Mouse (Mus musculus) lung, adult 2 months (tissue): ENCODE data around the gene Pfdn2. TPM values are rescaled to one million over a fixed set of nuclear protein-coding genes. Genes with fewer than 3 reads are reported as not detected.
"Not testable (repeated sequence)": the region's sequence is repeated elsewhere in the genome, so short reads cannot be mapped to it uniquely, and the experiment has no call there.

ENCODE experiments used
- DNase-seq: peaks from one replicate; pipeline ENCODE4 v3.0.0; 2022
- H3K4me1 ChIP-seq: fragments of 200-500 bp; 2 replicates; pipeline ENCODE4 v1.6.1; 2011; ENCODE audit warnings: low read length; ENCODE audit not compliant: control insufficient read depth, insufficient read depth
- H3K4me3 ChIP-seq: fragments of 200-500 bp; replicated peaks from 2 replicates; pipeline ENCODE3; 2011; ENCODE audit warnings: low read depth, mild to moderate bottlenecking, control low read depth, low read length; ENCODE audit errors: extremely low read depth
- CTCF ChIP-seq: fragments of 200-500 bp; IDR thresholded peaks from 2 replicates; pipeline ENCODE4 v1.5.1; 2011; ENCODE audit warnings: mild to moderate bottlenecking, low read length, control low read depth; ENCODE audit not compliant: insufficient read depth
- POLR2A ChIP-seq: fragments of 200-500 bp; IDR thresholded peaks from 2 replicates; pipeline ENCODE4 v1.6.1; 2011; ENCODE audit warnings: low read depth, mild to moderate bottlenecking, control low read depth, low read length, borderline replicate concordance; ENCODE audit errors: extremely low read depth
- WGBS: fragments of 180-500 bp; shearing (Covaris S2); methylation state at CpG from one replicate; pipeline ENCODE4 v1.1.7; 2018; 5-methylcytosine and 5-hydroxymethylcytosine counted together
- polyA plus RNA-seq: library from polyadenylated mRNA; depleted of rRNA; stranded (reverse); fragments of >200 nt; gene quantifications from 2 replicates; pipeline ENCODE4 v1.2.3, GENCODE M21; 2012; rRNA removed

Pfdn2 gene
- 9.0 and 20.0 TPM in 2 replicates for polyA plus RNA-seq

- TF ChIP-seq CTCF (no peak), POLR2A (peak; percentile 91)
- WGBS = under 1% methylated on average over 53 of the region's 53 CpGs
- H3K4me3 ChIP-seq = peak within 1 kb of the TSS; percentile 97
- peak; percentile 89 for DNase-seq
- peaks cover 6% of the 10 kb centered on the region; the same call in 1 of the 2 replicates for H3K4me1 ChIP-seq
These were observed at the start of gene Pfdn2, which contains the start of gene Nit1 for GRCm38 (mm10) chr1:171345225-171346094. TSS of gene Pfdn2 (plus strand) at chr1:171345670. TSS of gene Nit1 (minus strand) at chr1:171345646.

GRCm38 (mm10) chr1:171298226-171298625, 47.2 kb upstream of the Pfdn2 start:
- no peak for DNase-seq
- TF ChIP-seq CTCF (no peak), POLR2A (no peak)
- Histone ChIP-seq H3K4me3 (no peak overlapping the region), H3K4me1 (peaks cover 3% of the 10 kb centered on the region; the same call in 1 of the 2 replicates)
- WGBS = 50% methylated on average over 3 of the region's 3 CpGs

GRCm38 (mm10) chr1:171306157-171306556, 39.3 kb upstream of the Pfdn2 start:
- H3K4me3 ChIP-seq, DNase-seq, H3K4me1 ChIP-seq: not testable (repeated sequence)
- WGBS = 56% methylated on average over 5 of the region's 5 CpGs

- TF ChIP-seq POLR2A (no peak), CTCF (no peak)
- Histone ChIP-seq H3K4me1 (no peaks in the 10 kb centered on the region), H3K4me3 (no peak overlapping the region)
- DNase-seq = no peak
- WGBS = 47% methylated on average over 2 of the region's 2 CpGs
These were observed 36.1 kb upstream of the Pfdn2 start for GRCm38 (mm10) chr1:171309321-171309720.

GRCm38 (mm10) chr1:171319748-171320147, 25.7 kb upstream of the Pfdn2 start:
- DNase-seq = no peak
- Histone ChIP-seq H3K4me1 (no peaks in the 10 kb centered on the region), H3K4me3 (no peak overlapping the region)
- TF ChIP-seq POLR2A (no peak), CTCF (no peak)
- WGBS = 24% methylated on average over 7 of the region's 7 CpGs

- no peaks in the 10 kb centered on the region for H3K4me1 ChIP-seq
- no peak overlapping the region for H3K4me3 ChIP-seq
- TF ChIP-seq CTCF = no peak
- no peak for TF ChIP-seq POLR2A
- DNase-seq = no peak
- WGBS = 25% methylated on average over 5 of the region's 5 CpGs
These were observed 25.3 kb upstream of the Pfdn2 start for GRCm38 (mm10) chr1:171320151-171320550.

GRCm38 (mm10) chr1:171321415-171321814, 24.1 kb upstream of the Pfdn2 start:
- no peak overlapping the region for H3K4me3 ChIP-seq
- no peak for DNase-seq
- H3K4me1 ChIP-seq = no peaks in the 10 kb centered on the region
- TF ChIP-seq CTCF = 0 out of 2 replicates have a peak, but pooled peaks have one; percentile 1
- no peak for TF ChIP-seq POLR2A

- no peak for TF ChIP-seq POLR2A
- no peak for TF ChIP-seq CTCF
- no peak for DNase-seq
- 80% methylated on average over 1 of the region's 1 CpGs for WGBS
- H3K4me1 ChIP-seq = no peaks in the 10 kb centered on the region
- H3K4me3 ChIP-seq = no peak overlapping the region
These were observed 23.5 kb upstream of the Pfdn2 start for GRCm38 (mm10) chr1:171322012-171322411.

- WGBS = 74% methylated on average over 2 of the region's 2 CpGs
- Histone ChIP-seq H3K4me1 (peaks cover 5% of the 10 kb centered on the region), H3K4me3 (no peak overlapping the region)
- DNase-seq = no peak
- TF ChIP-seq CTCF (no peak), POLR2A (no peak)
These were observed 19.9 kb upstream of the Pfdn2 start for GRCm38 (mm10) chr1:171325571-171325970.

GRCm38 (mm10) chr1:171326588-171326987, 18.9 kb upstream of the Pfdn2 start:
- DNase-seq, H3K4me3 ChIP-seq, H3K4me1 ChIP-seq: not testable (repeated sequence)
- WGBS = 67% methylated on average over 4 of the region's 4 CpGs
